Mouse (Mus musculus) embryonic facial prominence, embryonic 11.5 days (tissue): ENCODE data around the gene Rtl10. TPM values are rescaled to one million over a fixed set of nuclear protein-coding genes. Genes with fewer than 3 reads are reported as not detected.

Experiments
- ATAC-seq: fragments of 200-750 bp; cut with Nextera tagmentation; replicated peaks from 2 replicates; pipeline ENCODE4 v1.8.0; 2017; ENCODE audit warnings: low read depth; ENCODE audit not compliant: insufficient number of reproducible peaks, low FRiP score, low TSS enrichment
- DNase-seq: peaks from one replicate; pipeline ENCODE4 v3.0.0-alpha.2; 2015; ENCODE audit warnings: low spot score
- H3K27ac ChIP-seq: fragments of 300-500 bp; sonication (generic); replicated peaks from 2 replicates; pipeline ENCODE4 v1.5.1; 2014; ENCODE audit warnings: mild to moderate bottlenecking, low read depth, low read length, control low read depth
- H3K27me3 ChIP-seq: fragments of 300-500 bp; sonication (generic); 2 replicates; pipeline ENCODE4 v1.6.1; 2014; ENCODE audit warnings: mild to moderate bottlenecking, low read length, moderate library complexity, mixed read lengths; ENCODE audit not compliant: control insufficient read depth, insufficient read depth
- H3K36me3 ChIP-seq: fragments of 300-500 bp; sonication (generic); replicated peaks from 2 replicates; pipeline ENCODE4 v1.6.1; 2014; ENCODE audit warnings: low read depth, mild to moderate bottlenecking, low read length, moderate library complexity, mixed read lengths; ENCODE audit not compliant: control insufficient read depth, insufficient read depth
- H3K4me1 ChIP-seq: fragments of 300-500 bp; sonication (generic); 2 replicates; pipeline ENCODE4 v1.6.1; 2014; ENCODE audit warnings: low read length, mixed read lengths; ENCODE audit not compliant: control insufficient read depth, insufficient read depth
- H3K4me2 ChIP-seq: fragments of 300-500 bp; sonication (generic); 2 replicates; pipeline ENCODE4 v1.6.1; 2014; ENCODE audit warnings: low read depth, mild to moderate bottlenecking, control low read depth, low read length, moderate library complexity
- H3K4me3 ChIP-seq: fragments of 300-500 bp; sonication (generic); 2 replicates; pipeline ENCODE4 v1.5.1; 2014; ENCODE audit warnings: low read depth, low read length, control low read depth
- H3K9ac ChIP-seq: fragments of 300-500 bp; sonication (generic); replicated peaks from 2 replicates; pipeline ENCODE4 v1.6.1; 2014; ENCODE audit warnings: mild to moderate bottlenecking, control low read depth, low read length
- H3K9me3 ChIP-seq: fragments of 300-500 bp; sonication (generic); replicated peaks from 2 replicates; pipeline ENCODE4 v1.6.1; 2016; ENCODE audit warnings: mild to moderate bottlenecking, low read length, inconsistent platforms, mixed read lengths; ENCODE audit not compliant: control insufficient read depth
- whole genome bisulfite sequencing: fragments of 180-500 bp; shearing (Covaris S2); extraction: QIAGEN DNeasy Blood & Tissue Kit; methylation state at CpG from one replicate; pipeline ENCODE4 v1.1.7; 2014; 5-methylcytosine and 5-hydroxymethylcytosine counted together
- polyA plus RNA-seq: library from polyadenylated mRNA; unstranded; fragments of >200 nt; fragmentation: Nextera tagmentation; extraction: Ambion mirVana; gene quantifications from 2 replicates; pipeline ENCODE4 v1.2.1, GENCODE M21; 2014

Gene Rtl10
- polyA plus RNA-seq, 1 experiment from 2014 or later, result 3.5 TPM

DNA sequence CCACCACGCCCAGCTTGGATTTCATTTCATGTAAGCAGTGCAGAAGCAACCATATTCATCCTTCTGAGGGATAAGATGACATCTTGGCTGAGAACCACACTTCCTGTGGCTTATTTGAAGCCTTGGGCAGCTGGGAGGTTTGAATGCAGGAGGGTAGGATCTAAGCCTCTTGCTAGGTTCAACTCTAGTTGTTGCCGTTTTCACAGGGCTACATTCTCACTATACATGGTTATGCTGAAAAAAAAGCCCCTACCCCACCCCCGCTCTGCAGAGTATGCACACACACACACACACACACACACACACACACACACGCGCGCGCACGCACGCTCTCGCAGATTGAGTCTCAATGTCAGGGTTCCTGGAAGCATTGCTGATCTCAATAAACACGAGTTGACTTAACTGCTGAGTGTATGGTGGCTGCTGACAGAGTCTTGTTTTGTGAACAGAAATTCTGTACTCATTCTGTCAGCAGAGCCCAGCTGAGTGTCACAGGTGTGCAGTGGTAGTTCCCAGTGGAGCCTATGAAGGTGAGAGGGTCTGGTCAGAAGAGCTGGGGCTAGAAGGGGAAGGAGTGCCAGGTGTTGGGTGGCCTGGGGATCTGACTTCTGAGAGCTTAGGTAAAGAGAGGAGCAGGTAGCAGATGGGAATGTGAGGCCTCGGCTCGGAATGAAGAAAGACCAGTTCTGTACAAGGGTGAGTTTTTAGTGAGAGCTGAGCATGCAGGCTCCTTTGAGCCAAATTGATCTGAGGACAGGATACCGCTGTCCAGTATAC lies 5.1 kb downstream of the Rtl10 start:
- no peak overlapping the region for H3K4me2 ChIP-seq
- peaks cover 5% of the 10 kb centered on the region for H3K4me1 ChIP-seq
- no peaks in the 10 kb centered on the region for H3K27me3 ChIP-seq
- DNase-seq (no peak), ATAC-seq (no peak)
- no peak overlapping the region for H3K27ac ChIP-seq
- H3K9ac ChIP-seq, result no peak overlapping the region
- H3K36me3 ChIP-seq, result peaks cover 4% of the 10 kb centered on the region; the same call in 1 of the 2 replicates
- H3K9me3 ChIP-seq, result no peaks in the 10 kb centered on the region; the same call in 1 of the 2 replicates
- WGBS, result 93% methylated on average over 14 of the region's 14 CpGs
- H3K4me3 ChIP-seq, result no peak overlapping the region

- Histone ChIP-seq H3K4me2 (no peak overlapping the region), H3K9me3 (no peaks in the 10 kb centered on the region; the same call in 1 of the 2 replicates), H3K4me3 (no peak overlapping the region), H3K36me3 (no peaks in the 10 kb centered on the region; the same call in 1 of the 2 replicates), H3K9ac (no peak overlapping the region), H3K27ac (no peak overlapping the region), H3K4me1 (no peaks in the 10 kb centered on the region), H3K27me3 (no peaks in the 10 kb centered on the region)
- WGBS, result 94% methylated on average over 3 of the region's 3 CpGs
- DNase-seq, result no peak
- ATAC-seq, result 0 out of 2 replicates have a peak, but pooled peaks have one; percentile 61
Measured at GRCm38 (mm10) chr16:18506524-18507199, 8.0 kb downstream of the Rtl10 start.

DNA sequence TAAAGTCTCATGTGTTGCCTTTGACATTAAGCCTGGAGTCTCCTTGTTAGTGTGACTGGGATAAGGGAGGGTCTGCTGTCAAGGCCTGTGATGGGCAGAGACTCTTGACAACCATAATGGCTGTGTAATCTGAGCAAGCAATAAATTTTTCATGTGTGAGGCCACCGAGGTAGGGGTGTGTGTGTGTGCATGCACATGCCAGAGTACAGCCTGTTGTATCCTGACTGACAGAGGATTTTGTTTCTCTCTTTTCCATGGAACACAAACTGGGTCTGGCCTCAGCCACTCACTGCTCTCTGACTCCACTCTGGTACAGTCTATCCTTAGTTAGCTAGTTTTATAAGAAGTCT lies 8.5 kb downstream of the Rtl10 start:
- no peak for DNase-seq
- no peak overlapping the region for H3K9ac ChIP-seq

DNA sequence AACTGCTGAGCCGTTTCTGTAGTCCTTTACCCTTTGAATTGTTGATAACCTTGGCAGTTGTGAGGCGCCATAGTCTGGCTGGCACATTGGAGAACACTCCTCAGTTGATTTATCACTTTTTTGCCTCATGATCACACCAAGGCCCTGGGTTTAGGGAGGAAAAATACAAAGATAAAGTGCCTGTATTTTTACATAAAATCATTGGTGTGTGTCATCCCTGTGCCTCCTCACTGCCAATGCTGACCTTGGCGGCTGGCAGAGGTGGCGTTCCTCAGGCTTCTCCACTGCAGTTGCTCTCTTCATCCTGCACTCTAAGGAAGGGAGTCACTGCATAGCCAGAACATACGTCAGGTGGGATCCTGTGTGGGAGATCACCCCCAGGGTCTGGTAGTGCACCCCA lies 13.0 kb downstream of the Rtl10 start:
- Histone ChIP-seq H3K4me2 (no peak overlapping the region), H3K27ac (no peak overlapping the region), H3K4me1 (no peaks in the 10 kb centered on the region), H3K4me3 (no peak overlapping the region), H3K36me3 (no peaks in the 10 kb centered on the region), H3K27me3 (no peaks in the 10 kb centered on the region), H3K9ac (no peak overlapping the region), H3K9me3 (no peaks in the 10 kb centered on the region)
- ATAC-seq (no peak), DNase-seq (no peak)
- WGBS, result 88% methylated on average over 5 of the region's 5 CpGs

More for the DNA sequence above, 8.5 kb downstream of the Rtl10 start:
- Histone ChIP-seq H3K4me3 (no peak overlapping the region), H3K27me3 (no peaks in the 10 kb centered on the region), H3K27ac (no peak overlapping the region), H3K9me3 (no peaks in the 10 kb centered on the region; the same call in 1 of the 2 replicates), H3K36me3 (no peaks in the 10 kb centered on the region; the same call in 1 of the 2 replicates), H3K4me2 (no peak overlapping the region), H3K4me1 (no peaks in the 10 kb centered on the region)
- no peak for ATAC-seq
- 54% methylated on average over 1 of the region's 1 CpGs for WGBS

- Histone ChIP-seq H3K9me3 (no peaks in the 10 kb centered on the region), H3K27ac (no peak overlapping the region), H3K4me2 (no peak overlapping the region), H3K4me1 (no peaks in the 10 kb centered on the region), H3K9ac (no peak overlapping the region), H3K27me3 (no peaks in the 10 kb centered on the region), H3K36me3 (no peaks in the 10 kb centered on the region), H3K4me3 (no peak overlapping the region)
- no peak for ATAC-seq
- DNase-seq, result no peak
- 57% methylated on average over 6 of the region's 6 CpGs for WGBS
Measured at GRCm38 (mm10) chr16:18513508-18513907, 14.8 kb downstream of the Rtl10 start.

DNA sequence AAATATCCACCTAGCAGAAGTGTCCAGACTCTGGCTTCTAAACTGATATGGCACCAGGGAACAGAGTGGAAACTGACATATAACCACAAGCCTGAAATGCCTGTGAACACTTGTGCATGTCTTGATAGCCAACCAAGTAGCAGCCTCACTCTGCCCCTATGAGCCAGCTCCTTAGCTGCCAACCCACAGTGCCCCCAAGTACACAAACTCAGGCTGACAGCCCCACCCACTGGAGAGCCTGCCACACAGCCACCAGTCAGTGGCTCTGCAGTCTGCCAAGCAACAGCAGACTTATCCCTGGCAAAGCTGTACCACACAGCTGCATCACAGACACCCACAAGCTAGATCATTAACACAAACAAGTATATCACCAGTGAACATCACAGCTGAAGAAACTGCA lies 19.4 kb downstream of the Rtl10 start:
- no peaks in the 10 kb centered on the region for H3K36me3 ChIP-seq
- no peak overlapping the region for H3K27ac ChIP-seq
- no peak overlapping the region for H3K9ac ChIP-seq
- H3K27me3 ChIP-seq, result no peaks in the 10 kb centered on the region
- H3K4me2 ChIP-seq, result no peak overlapping the region
- ATAC-seq (no peak), DNase-seq (no peak)
- H3K4me3 ChIP-seq, result no peak overlapping the region
- no peaks in the 10 kb centered on the region for H3K4me1 ChIP-seq
- H3K9me3 ChIP-seq, result no peaks in the 10 kb centered on the region

GRCm38 (mm10) chr16:18523563-18524245 lies 25.0 kb downstream of the Rtl10 start:
- no peak overlapping the region for H3K4me2 ChIP-seq
- ATAC-seq (no peak), DNase-seq (no peak)
- H3K27me3 ChIP-seq, result no peaks in the 10 kb centered on the region
- 93% methylated on average over 8 of the region's 8 CpGs for WGBS
- no peak overlapping the region for H3K9ac ChIP-seq
- H3K9me3 ChIP-seq, result no peaks in the 10 kb centered on the region
- H3K27ac ChIP-seq, result no peak overlapping the region
- no peaks in the 10 kb centered on the region for H3K4me1 ChIP-seq
- H3K36me3 ChIP-seq, result no peaks in the 10 kb centered on the region
- no peak overlapping the region for H3K4me3 ChIP-seq

DNA sequence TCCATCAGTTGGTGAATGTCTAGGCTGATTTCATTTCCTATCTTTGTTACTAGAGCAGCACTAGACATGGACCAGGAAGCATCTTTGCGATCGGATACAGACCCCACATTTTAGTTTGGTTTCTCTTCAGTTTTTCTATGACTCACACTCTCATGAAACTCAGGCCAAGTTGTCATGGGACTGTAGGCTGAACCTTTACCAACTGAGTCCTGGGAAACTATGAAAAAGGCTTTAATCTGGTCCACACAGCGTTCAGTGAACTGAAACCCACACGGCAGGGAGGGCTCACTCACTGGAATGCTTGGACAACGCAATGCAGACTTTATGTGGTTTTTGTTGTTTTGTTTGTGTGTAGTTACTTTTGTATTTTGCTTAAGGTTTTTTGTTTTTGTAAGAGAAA lies 30.0 kb downstream of the Rtl10 start:
- H3K9me3 ChIP-seq, result no peaks in the 10 kb centered on the region
- DNase-seq (no peak), ATAC-seq (no peak)
- H3K4me2 ChIP-seq, result no peak overlapping the region
- no peaks in the 10 kb centered on the region for H3K4me1 ChIP-seq
- no peaks in the 10 kb centered on the region for H3K36me3 ChIP-seq
- H3K27me3 ChIP-seq, result no peaks in the 10 kb centered on the region
- H3K4me3 ChIP-seq, result no peak overlapping the region
- 85% methylated on average over 5 of the region's 5 CpGs for WGBS
- no peak overlapping the region for H3K27ac ChIP-seq
- H3K9ac ChIP-seq, result no peak overlapping the region
